ENCODE assay signal across 13 mouse cellular contexts in the genomic region with DNA sequence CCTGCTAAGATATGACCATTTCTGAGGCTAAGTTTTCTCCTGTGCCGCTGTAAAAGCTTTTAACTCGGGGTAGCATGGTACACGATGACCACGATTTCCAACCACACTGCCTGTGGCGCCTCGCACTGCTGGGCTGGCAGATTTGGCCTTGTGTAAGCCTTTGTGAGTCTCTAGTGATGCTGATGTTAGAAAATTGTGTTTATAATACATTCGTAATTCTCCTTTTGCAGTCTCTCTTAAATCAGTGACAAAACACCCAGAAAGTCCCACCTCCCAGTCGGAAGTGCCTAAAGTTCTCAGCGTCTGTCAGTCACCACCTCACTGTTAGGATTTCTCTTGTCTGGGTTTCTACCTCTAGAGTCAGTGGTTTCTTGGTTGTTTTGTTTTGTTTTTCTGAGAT.
"Had no signal": no experiment of that assay in that cellular context is flagged by ENCODE, and none has a peak within 500 bp of the region (broad histone marks: within the 10 kb centered on the region; RNA-seq: fewer than 3 reads in every experiment).

No protein-coding gene starts in this region.

- H3K9me3 ChIP-seq: liver, embryonic 15.5 days; megakaryocyte, embryonic 14.5 days; midbrain, embryonic 13.5 days; midbrain, embryonic 15.5 days; neural tube, embryonic 12.5 days; stomach, embryonic 15.5 days had no signal

- DNase-seq: lung, embryonic 14.5 days; right cerebral cortex, postnatal 14 days; thymus, adult 2 months had no signal

- H3K27ac ChIP-seq: liver, embryonic 15.5 days; macrophage; midbrain, embryonic 13.5 days; midbrain, embryonic 15.5 days; neural tube, embryonic 12.5 days; stomach, embryonic 15.5 days; stomach, postnatal 0 days had no signal

- ATAC-seq: midbrain, embryonic 13.5 days; midbrain, embryonic 15.5 days had no signal

- H3K4me3 ChIP-seq: liver, embryonic 15.5 days; megakaryocyte, embryonic 14.5 days; midbrain, embryonic 13.5 days; midbrain, embryonic 15.5 days; myocyte; neural tube, embryonic 12.5 days; stomach, embryonic 15.5 days had no signal

- H3K36me3 ChIP-seq: liver, embryonic 15.5 days; midbrain, embryonic 13.5 days; midbrain, embryonic 15.5 days; neural tube, embryonic 12.5 days; stomach, embryonic 15.5 days had no signal

- H3K27me3 ChIP-seq: liver, embryonic 15.5 days; midbrain, embryonic 13.5 days; midbrain, embryonic 15.5 days; neural tube, embryonic 12.5 days; stomach, embryonic 15.5 days had no signal

- H3K4me1 ChIP-seq: liver, embryonic 15.5 days had no signal

- H3K4me2 ChIP-seq: liver, embryonic 15.5 days; lung, embryonic 14.5 days; midbrain, embryonic 11.5 days; midbrain, embryonic 13.5 days; midbrain, embryonic 15.5 days; neural tube, embryonic 12.5 days; stomach, embryonic 15.5 days had no signal

- H3K9ac ChIP-seq: liver, embryonic 15.5 days; lung, embryonic 14.5 days; midbrain, embryonic 13.5 days; midbrain, embryonic 15.5 days; neural tube, embryonic 12.5 days; stomach, embryonic 15.5 days had no signal
